ENCODE assay signal across 20 mouse cellular contexts in the genomic region with DNA sequence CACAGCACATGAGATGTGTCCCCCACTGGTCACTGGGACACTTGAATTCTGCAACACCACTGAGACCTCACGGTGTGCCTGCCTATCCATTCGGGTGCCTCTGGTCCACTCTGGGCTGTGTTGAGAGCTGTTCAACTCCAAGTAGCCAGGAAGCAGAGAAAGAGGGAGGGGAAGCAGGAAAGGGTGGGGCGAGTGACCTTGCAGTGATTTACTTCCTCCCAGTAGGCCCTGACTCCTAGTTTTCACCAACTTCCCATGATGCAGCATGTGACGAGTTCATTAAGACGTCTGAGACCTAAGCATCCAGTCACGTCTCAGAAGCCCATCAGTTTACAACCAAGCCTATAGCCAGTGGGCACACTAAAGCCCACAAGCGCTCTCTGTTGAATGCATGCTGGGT.
"Had no signal": no experiment of that assay in that cellular context is flagged by ENCODE, and none has a peak within 500 bp of the region (broad histone marks: within the 10 kb centered on the region; RNA-seq: fewer than 3 reads in every experiment).

No protein-coding gene starts in this region.

- DNase-seq: kidney, adult 2 months; kidney, postnatal 25 days; layer of hippocampus, adult 9-11 months; liver, postnatal 0 days; lung, postnatal 14 days; lung, postnatal 4 days; retina, postnatal 1 day; right cerebral cortex, postnatal 25 days; spleen, adult 18-20 months; thymus, postnatal 25 days had no signal

- ATAC-seq: intestine, postnatal 0 days; liver, postnatal 0 days; midbrain, embryonic 15.5 days had no signal

- H3K9ac ChIP-seq: limb, embryonic 15.5 days; liver, embryonic 14.5 days; liver, postnatal 0 days; lung, embryonic 15.5 days; midbrain, embryonic 15.5 days; stomach, embryonic 15.5 days had no signal

- H3K27ac ChIP-seq: kidney, postnatal 0 days; layer of hippocampus, adult 2 months; limb, embryonic 15.5 days; liver, embryonic 14.5 days; lung, embryonic 15.5 days; midbrain, embryonic 10.5 days; midbrain, embryonic 15.5 days; stomach, embryonic 15.5 days had no signal

- H3K4me3 ChIP-seq: layer of hippocampus, adult 2 months; limb, embryonic 15.5 days; lung, embryonic 15.5 days; midbrain, embryonic 10.5 days; midbrain, embryonic 15.5 days; stomach, embryonic 15.5 days had no signal

- H3K9me3 ChIP-seq: limb, embryonic 15.5 days; lung, embryonic 15.5 days; midbrain, embryonic 10.5 days; midbrain, embryonic 15.5 days; stomach, embryonic 15.5 days had no signal

- H3K27me3 ChIP-seq: limb, embryonic 15.5 days; lung, embryonic 15.5 days; midbrain, embryonic 15.5 days; stomach, embryonic 15.5 days had no signal

- H3K4me2 ChIP-seq: limb, embryonic 15.5 days; liver, embryonic 11.5 days; lung, embryonic 15.5 days; midbrain, embryonic 15.5 days; stomach, embryonic 15.5 days had no signal

- H3K36me3 ChIP-seq: limb, embryonic 15.5 days; lung, embryonic 15.5 days; midbrain, embryonic 15.5 days; stomach, embryonic 15.5 days had no signal
